Mouse (Mus musculus): ENCODE measurements around the gene Apol11a. TPM values are rescaled to one million over a fixed set of nuclear protein-coding genes. Genes with fewer than 3 reads are reported as not detected.
"Not testable (repeated sequence)": the region's sequence is repeated elsewhere in the genome, so short reads cannot be mapped to it uniquely, and the experiment has no call there.

Apol11a gene
- total RNA-seq (2014; rRNA removed; ENCODE audit: low replicate concordance), result not detected in 2 replicates
- not detected in 2 replicates for polyA plus RNA-seq (2015; fragmentation: Nextera tagmentation; extraction: Ambion mirVana)

DNA sequence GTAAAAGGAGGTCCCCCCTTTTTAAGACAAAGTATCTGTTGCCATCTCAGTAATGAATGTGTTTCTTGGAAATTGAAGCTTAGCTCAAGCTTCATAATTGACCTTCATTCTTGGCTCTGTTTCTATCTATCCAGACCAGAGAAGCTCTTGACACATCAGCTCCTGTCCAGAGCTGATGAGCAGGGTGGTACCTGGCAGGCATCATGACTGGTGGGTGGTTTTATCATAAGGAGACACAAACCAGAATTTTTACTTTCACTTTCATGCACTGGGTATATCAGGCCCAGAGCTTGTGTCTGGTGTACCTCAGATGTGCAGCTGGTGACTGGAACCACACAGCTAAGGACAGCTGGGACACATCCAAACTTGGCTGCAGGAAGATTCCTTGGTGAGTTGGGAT, at the start of gene Apol11a:
TSS of gene Apol11a (plus strand) at position 306 of the 400 bp plus-strand sequence.
- H3K9me3 ChIP-seq (replicated peaks; ENCODE audit: control insufficient read depth, low read length); ATAC-seq (ENCODE audit: insufficient read depth, low read depth); H3K9ac ChIP-seq (replicated peaks; ENCODE audit: low read depth, low read length); DNase-seq (ENCODE audit: low spot score); H3K36me3 ChIP-seq (replicated peaks; ENCODE audit: control insufficient read depth, insufficient read depth, low read length); H3K4me3 ChIP-seq (ENCODE audit: low read depth, low read length); H3K27me3 ChIP-seq (ENCODE audit: control insufficient read depth, insufficient read depth, low read length); H3K4me2 ChIP-seq (ENCODE audit: low read depth, low read length); H3K27ac ChIP-seq (ENCODE audit: low read depth); H3K4me1 ChIP-seq (ENCODE audit: control insufficient read depth, insufficient read depth): not testable (repeated sequence)

DNA sequence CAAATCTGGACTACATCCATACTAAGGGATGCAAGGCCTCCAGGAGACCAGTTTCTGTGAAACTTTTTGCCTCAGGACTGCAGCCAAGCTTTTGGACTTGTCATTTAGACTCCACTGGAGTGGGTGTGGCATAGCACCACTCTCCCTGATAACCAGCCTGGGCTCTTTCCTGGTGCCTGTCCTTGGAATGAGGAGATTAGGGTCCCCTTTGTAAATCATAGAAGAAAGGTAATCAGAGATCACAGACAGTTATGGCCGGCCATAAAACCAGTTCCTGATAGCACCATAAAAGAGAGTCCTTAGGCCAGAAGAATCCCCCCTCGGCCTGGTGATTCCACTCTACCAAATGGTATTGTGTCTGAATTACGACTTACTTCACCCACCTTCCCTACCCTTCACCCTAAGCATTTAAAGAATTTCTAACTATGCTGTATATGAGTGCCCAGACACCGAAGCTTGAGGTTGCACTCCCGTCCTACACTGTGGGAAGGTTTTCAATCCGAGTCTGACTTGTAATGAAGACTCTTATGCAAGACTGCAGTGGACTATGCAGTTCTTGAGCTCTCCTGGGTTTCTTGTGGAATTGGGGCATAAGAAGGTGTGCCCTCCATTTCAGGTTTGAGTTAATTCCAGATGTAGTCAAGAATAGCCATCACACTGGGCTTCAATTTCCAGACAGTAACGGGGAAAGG, 33.2 kb upstream of the Apol11a start:
- H3K9ac ChIP-seq (replicated peaks; ENCODE audit: low read depth, low read length); H3K4me1 ChIP-seq (ENCODE audit: control insufficient read depth, insufficient read depth); H3K9me3 ChIP-seq (replicated peaks; ENCODE audit: control insufficient read depth, low read length); H3K4me3 ChIP-seq (ENCODE audit: low read depth, low read length); H3K27me3 ChIP-seq (ENCODE audit: control insufficient read depth, insufficient read depth, low read length); H3K36me3 ChIP-seq (replicated peaks; ENCODE audit: control insufficient read depth, insufficient read depth, low read length); ATAC-seq (ENCODE audit: insufficient read depth, low read depth); H3K4me2 ChIP-seq (ENCODE audit: low read depth, low read length); H3K27ac ChIP-seq (ENCODE audit: low read depth); DNase-seq (ENCODE audit: low spot score): not testable (repeated sequence)
- 79% methylated on average over 7 of the region's 7 CpGs for WGBS

DNA sequence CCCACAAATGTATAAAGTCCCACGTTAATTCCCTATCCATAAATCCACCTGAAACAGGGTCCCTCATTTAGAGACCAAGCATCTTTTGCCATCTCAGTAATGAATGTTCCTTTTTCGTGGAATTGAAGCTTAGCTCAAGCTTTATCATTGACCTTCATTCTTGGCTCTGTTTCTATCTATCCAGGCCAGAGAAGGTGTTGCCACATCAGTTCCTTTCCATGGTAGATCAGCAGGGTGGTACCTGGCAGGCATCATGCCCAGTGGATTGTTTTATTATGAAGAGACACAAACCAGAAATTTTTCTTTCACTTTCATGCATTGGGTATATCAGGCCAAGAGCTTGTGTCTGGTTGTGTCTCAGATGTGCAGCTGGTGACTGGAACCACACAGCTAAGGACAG, 31.4 kb upstream of the Apol11a start, which contains the start of gene Apol10a:
TSS of gene Apol10a (plus strand) at position 355 of the 400 bp plus-strand sequence.
- not testable (repeated sequence) for H3K4me3 ChIP-seq (ENCODE audit: low read depth, low read length); H3K27ac ChIP-seq (ENCODE audit: low read depth); H3K9me3 ChIP-seq (replicated peaks; ENCODE audit: control insufficient read depth, low read length); H3K27me3 ChIP-seq (ENCODE audit: control insufficient read depth, insufficient read depth, low read length); H3K9ac ChIP-seq (replicated peaks; ENCODE audit: low read depth, low read length); ATAC-seq (ENCODE audit: insufficient read depth, low read depth); H3K4me2 ChIP-seq (ENCODE audit: low read depth, low read length); H3K36me3 ChIP-seq (replicated peaks; ENCODE audit: control insufficient read depth, insufficient read depth, low read length); H3K4me1 ChIP-seq (ENCODE audit: control insufficient read depth, insufficient read depth); DNase-seq (ENCODE audit: low spot score)
- WGBS, result 54% methylated on average over 2 of the region's 2 CpGs

- no peaks in the 10 kb centered on the region for H3K9me3 ChIP-seq (replicated peaks; ENCODE audit: control insufficient read depth, low read length)
- H3K4me2 ChIP-seq (ENCODE audit: low read depth, low read length), result no peak overlapping the region
- TF ChIP-seq CTCF (IDR thresholded peaks at IDR 0.05; ENCODE audit: low read depth) (no peak), EP300 (IDR thresholded peaks at IDR 0.05; ENCODE audit: low read depth) (no peak)
- no peaks in the 10 kb centered on the region for H3K27me3 ChIP-seq (ENCODE audit: control insufficient read depth, insufficient read depth, low read length)
- no peak overlapping the region for H3K4me3 ChIP-seq (ENCODE audit: low read depth, low read length)
- no peak overlapping the region for H3K27ac ChIP-seq (ENCODE audit: low read depth)
- H3K9ac ChIP-seq (replicated peaks; ENCODE audit: low read depth, low read length), result no peak overlapping the region
- no peaks in the 10 kb centered on the region for H3K36me3 ChIP-seq (replicated peaks; ENCODE audit: control insufficient read depth, insufficient read depth, low read length)
- WGBS, result 63% methylated on average over 4 of the region's 4 CpGs
- no peaks in the 10 kb centered on the region for H3K4me1 ChIP-seq (ENCODE audit: control insufficient read depth, insufficient read depth)
- no peak for DNase-seq (ENCODE audit: low spot score)
- no peak for ATAC-seq (ENCODE audit: insufficient read depth, low read depth)
These were observed 25.8 kb upstream of the Apol11a start for GRCm38 (mm10) chr15:77482140-77482794.

- not testable (repeated sequence) for H3K4me2 ChIP-seq (ENCODE audit: low read depth, low read length); H3K27me3 ChIP-seq (ENCODE audit: control insufficient read depth, insufficient read depth, low read length); H3K4me3 ChIP-seq (ENCODE audit: low read depth, low read length); ATAC-seq (ENCODE audit: insufficient read depth, low read depth); H3K27ac ChIP-seq (ENCODE audit: low read depth); H3K4me1 ChIP-seq (ENCODE audit: control insufficient read depth, insufficient read depth); H3K9me3 ChIP-seq (replicated peaks; ENCODE audit: control insufficient read depth, low read length); H3K9ac ChIP-seq (replicated peaks; ENCODE audit: low read depth, low read length); H3K36me3 ChIP-seq (replicated peaks; ENCODE audit: control insufficient read depth, insufficient read depth, low read length); DNase-seq (ENCODE audit: low spot score)
- WGBS, result no CpG with 5 or more reads among the region's 1 CpGs
These were observed 14.9 kb upstream of the Apol11a start for GRCm38 (mm10) chr15:77493181-77493580.

DNA sequence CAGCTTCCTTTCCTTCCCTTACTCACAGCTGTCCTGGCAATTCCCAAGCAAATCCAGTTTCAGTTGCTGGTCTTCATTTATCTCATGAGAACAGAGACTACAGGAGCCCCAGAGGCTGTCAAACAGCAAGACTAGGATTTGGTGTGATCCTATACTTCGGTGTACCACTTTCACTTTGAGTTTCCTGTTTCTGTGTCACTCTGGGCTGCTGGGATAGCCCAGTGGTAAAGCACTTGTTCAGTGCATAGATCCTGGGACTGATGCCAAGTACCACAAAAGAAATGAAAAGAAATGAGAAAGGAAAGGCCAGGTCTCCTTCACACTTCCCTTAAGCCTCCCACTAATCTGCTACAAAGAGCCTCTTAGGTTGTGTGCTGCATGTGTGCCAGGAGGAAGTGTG, 13.4 kb upstream of the Apol11a start:
- not testable (repeated sequence) for H3K27me3 ChIP-seq (ENCODE audit: control insufficient read depth, insufficient read depth, low read length); H3K9ac ChIP-seq (replicated peaks; ENCODE audit: low read depth, low read length); H3K36me3 ChIP-seq (replicated peaks; ENCODE audit: control insufficient read depth, insufficient read depth, low read length); H3K4me2 ChIP-seq (ENCODE audit: low read depth, low read length); H3K4me3 ChIP-seq (ENCODE audit: low read depth, low read length); H3K9me3 ChIP-seq (replicated peaks; ENCODE audit: control insufficient read depth, low read length); H3K4me1 ChIP-seq (ENCODE audit: control insufficient read depth, insufficient read depth); H3K27ac ChIP-seq (ENCODE audit: low read depth); ATAC-seq (ENCODE audit: insufficient read depth, low read depth); DNase-seq (ENCODE audit: low spot score)
- 62% methylated on average over 1 of the region's 1 CpGs for WGBS

DNA sequence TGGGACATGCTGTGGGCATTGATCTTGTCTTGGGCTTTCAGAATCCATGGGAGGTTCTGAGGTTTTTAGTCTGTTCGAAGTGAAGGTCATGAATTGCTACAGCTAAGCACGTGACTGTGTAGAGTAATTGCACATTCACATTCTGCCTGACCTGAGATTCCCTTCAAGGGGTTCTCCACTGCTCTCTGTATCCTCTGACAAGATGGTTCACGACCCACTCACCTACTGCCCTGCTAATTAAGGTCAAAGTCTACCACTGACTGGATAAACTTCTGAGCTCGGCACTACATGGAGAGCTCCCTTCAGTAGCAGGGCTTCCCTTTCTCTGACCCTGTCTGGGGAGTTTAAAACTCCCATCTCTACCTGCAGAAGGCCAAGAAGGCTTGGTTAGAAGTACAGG, 12.5 kb downstream of the Apol11a start:
- H3K9me3 ChIP-seq (replicated peaks; ENCODE audit: control insufficient read depth, low read length); H3K9ac ChIP-seq (replicated peaks; ENCODE audit: low read depth, low read length); H3K4me1 ChIP-seq (ENCODE audit: control insufficient read depth, insufficient read depth); H3K27ac ChIP-seq (ENCODE audit: low read depth); H3K36me3 ChIP-seq (replicated peaks; ENCODE audit: control insufficient read depth, insufficient read depth, low read length); DNase-seq (ENCODE audit: low spot score); H3K27me3 ChIP-seq (ENCODE audit: control insufficient read depth, insufficient read depth, low read length); ATAC-seq (ENCODE audit: insufficient read depth, low read depth); H3K4me2 ChIP-seq (ENCODE audit: low read depth, low read length); H3K4me3 ChIP-seq (ENCODE audit: low read depth, low read length): not testable (repeated sequence)
- WGBS, result 59% methylated on average over 4 of the region's 4 CpGs

All from heart, postnatal 0 days (tissue).